Mouse (Mus musculus) heart, embryonic 13.5 days (tissue): Measurements from ENCODE around the gene Tjp3. TPM values are rescaled to one million over a fixed set of nuclear protein-coding genes. Genes with fewer than 3 reads are reported as not detected.

Source experiments
- ATAC-seq: fragments of 200-750 bp; cut with Nextera tagmentation; 2 replicates; pipeline ENCODE4 v1.8.0; 2017; ENCODE audit warnings: moderate TSS enrichment; ENCODE audit not compliant: insufficient number of reproducible peaks, low FRiP score, low TSS enrichment; ENCODE audit errors: extremely low read depth
- H3K27ac ChIP-seq: fragments of 300-500 bp; sonication (generic); replicated peaks from 2 replicates; pipeline ENCODE4 v1.5.1; 2015; ENCODE audit warnings: moderate library complexity, mild to moderate bottlenecking, inconsistent platforms
- H3K27me3 ChIP-seq: fragments of 300-500 bp; sonication (generic); replicated peaks from 2 replicates; pipeline ENCODE4 v1.6.1; 2015; ENCODE audit warnings: mild to moderate bottlenecking, inconsistent platforms
- H3K36me3 ChIP-seq: fragments of 300-500 bp; sonication (generic); 2 replicates; pipeline ENCODE4 v1.6.1; 2015; ENCODE audit warnings: mild to moderate bottlenecking, inconsistent platforms
- H3K4me1 ChIP-seq: fragments of 300-500 bp; sonication (generic); 2 replicates; pipeline ENCODE4 v1.6.1; 2015; ENCODE audit warnings: inconsistent platforms
- H3K4me2 ChIP-seq: fragments of 300-500 bp; sonication (generic); 2 replicates; pipeline ENCODE4 v1.6.1; 2015; ENCODE audit warnings: inconsistent platforms, mild to moderate bottlenecking, moderate library complexity
- H3K4me3 ChIP-seq: fragments of 300-500 bp; sonication (generic); 2 replicates; pipeline ENCODE4 v1.5.1; 2015; ENCODE audit warnings: moderate library complexity, mild to moderate bottlenecking, inconsistent platforms
- H3K9ac ChIP-seq: fragments of 300-500 bp; sonication (generic); 2 replicates; pipeline ENCODE4 v1.6.1; 2015; ENCODE audit warnings: inconsistent platforms, mild to moderate bottlenecking, moderate library complexity
- H3K9me3 ChIP-seq: fragments of 300-500 bp; sonication (generic); 2 replicates; pipeline ENCODE4 v1.6.1; 2016; ENCODE audit warnings: inconsistent platforms
- WGBS: fragments of 180-500 bp; shearing (Covaris S2); methylation state at CpG from one replicate; pipeline ENCODE4 v1.1.7; 2015; ENCODE audit warnings: mixed read lengths; 5-methylcytosine and 5-hydroxymethylcytosine counted together
- polyA plus RNA-seq: library from polyadenylated mRNA; unstranded; fragments of >200 nt; fragmentation: Nextera tagmentation; extraction: Ambion mirVana; gene quantifications from 2 replicates; pipeline ENCODE4 v1.2.1, GENCODE M21; 2015

The Tjp3 gene
- 2.2 and 2.4 TPM in 2 replicates for polyA plus RNA-seq

DNA sequence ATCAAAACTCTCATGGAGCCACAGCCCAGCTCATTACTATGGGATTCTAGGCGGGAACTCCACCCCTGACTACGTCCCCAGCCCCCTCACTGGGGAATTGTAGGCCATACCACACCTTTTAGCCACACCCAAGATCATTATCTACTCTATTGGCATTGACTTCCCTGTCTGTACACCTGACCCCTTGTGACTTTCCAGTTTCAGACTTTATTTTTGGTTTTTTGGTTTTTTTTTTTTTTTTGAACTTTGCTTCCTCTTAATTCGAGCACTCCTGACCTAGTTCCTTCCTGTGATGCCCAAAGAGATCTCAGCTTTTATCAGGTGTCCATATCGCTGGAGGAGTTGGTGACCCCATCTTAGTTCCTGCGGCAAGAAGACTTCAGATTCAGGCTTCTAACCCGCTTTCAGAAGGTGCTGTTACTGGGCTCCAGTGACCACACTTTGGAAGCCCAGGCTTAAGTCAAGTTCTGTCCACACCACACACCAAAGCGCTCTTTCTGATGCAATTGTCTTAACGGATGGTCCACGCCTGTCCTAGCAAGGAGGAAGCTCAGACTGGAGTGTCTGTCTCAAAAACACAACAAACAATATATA, at the start of gene Tjp3:
Gene Tjp3, minus strand, starts transcription at position 71 of the 594 bp plus-strand sequence.
- 68% methylated on average over 9 of the region's 9 CpGs for WGBS
- H3K4me1 ChIP-seq = peaks cover 40% of the 10 kb centered on the region
- no peak for ATAC-seq
- H3K4me3 ChIP-seq = peak within 1 kb of the TSS; percentile 91; the same call in 1 of the 2 replicates
- no peaks in the 10 kb centered on the region for H3K9me3 ChIP-seq
- H3K4me2 ChIP-seq = peak within 1 kb of the TSS; percentile 99
- H3K27me3 ChIP-seq = peaks cover 45% of the 10 kb centered on the region
- H3K9ac ChIP-seq = no peak within 1 kb of the TSS
- peaks cover 2% of the 10 kb centered on the region; the same call in 1 of the 2 replicates for H3K36me3 ChIP-seq
- no peak within 1 kb of the TSS for H3K27ac ChIP-seq

DNA sequence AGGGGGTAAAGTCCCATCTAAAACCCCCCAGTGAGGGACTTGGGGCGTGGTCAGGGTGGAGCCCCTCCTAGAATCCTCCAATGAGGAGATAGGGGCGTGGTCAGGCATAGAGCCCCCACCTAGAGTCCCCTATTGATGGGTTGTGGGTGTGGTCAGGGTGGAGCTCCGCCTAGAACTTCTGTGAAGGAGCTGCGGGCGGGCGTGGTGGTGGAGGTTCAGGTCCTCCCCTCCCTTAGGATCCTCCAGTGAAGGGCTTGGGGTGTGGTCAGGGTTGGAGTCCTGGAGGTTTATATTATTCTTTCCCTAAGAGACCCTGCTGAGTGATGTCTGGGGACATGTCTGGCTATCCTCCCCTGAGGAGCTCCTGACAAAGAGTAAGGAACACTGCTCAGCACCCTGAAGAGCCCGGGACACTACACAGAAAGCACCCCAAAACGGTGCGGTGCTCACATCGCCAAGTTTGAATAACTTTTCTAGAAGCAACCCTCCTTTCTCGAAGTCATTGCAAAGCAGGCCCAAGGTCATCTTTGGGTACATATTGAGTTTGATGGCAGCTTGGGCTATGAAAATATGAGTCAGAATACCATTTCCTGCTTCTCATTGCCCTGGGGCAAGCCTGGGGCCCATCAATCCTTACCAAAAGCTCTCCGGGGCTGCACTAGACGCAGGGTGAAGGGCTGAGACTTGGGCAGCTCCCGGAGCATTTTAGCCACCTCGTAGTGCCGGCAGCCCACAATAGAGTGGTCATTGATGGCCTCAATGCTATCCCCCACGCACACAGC, 49.4 kb upstream of the Tjp3 start:
- Histone ChIP-seq H3K4me3 (no peak overlapping the region), H3K27me3 (peaks cover 66% of the 10 kb centered on the region), H3K27ac (no peak overlapping the region), H3K9ac (no peak overlapping the region), H3K36me3 (peaks cover 7% of the 10 kb centered on the region), H3K4me2 (no peak overlapping the region), H3K9me3 (no peaks in the 10 kb centered on the region), H3K4me1 (peaks cover 45% of the 10 kb centered on the region)
- WGBS = 38% methylated on average over 17 of the region's 17 CpGs
- no peak for ATAC-seq

DNA sequence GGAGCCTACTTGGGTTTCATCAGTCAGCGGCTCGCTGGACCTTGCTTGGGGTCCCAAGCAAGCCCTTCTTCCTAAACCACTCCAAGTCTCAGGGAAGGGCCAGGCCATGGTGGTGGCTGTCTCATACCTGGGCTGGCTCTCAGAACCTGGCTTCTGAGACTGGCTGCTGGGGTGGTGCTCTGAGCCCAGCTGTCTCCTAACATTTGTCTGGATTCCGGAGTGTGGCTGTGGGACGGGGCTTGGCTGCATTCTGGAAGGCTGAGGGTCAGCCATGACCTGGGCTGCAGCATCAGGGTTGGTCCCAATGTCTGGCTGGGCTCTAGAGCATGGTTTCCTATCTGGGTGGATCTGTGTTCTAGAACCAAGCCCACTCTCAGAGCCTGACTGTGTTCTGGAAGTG, 45.2 kb upstream of the Tjp3 start:
- Histone ChIP-seq H3K27ac (peak overlapping the region; percentile 72), H3K9me3 (no peaks in the 10 kb centered on the region), H3K36me3 (peaks cover 10% of the 10 kb centered on the region; the same call in 1 of the 2 replicates), H3K4me2 (no peak overlapping the region), H3K4me1 (peaks cover 52% of the 10 kb centered on the region), H3K9ac (peak overlapping the region; percentile 52; the same call in 1 of the 2 replicates), H3K27me3 (peaks cover 41% of the 10 kb centered on the region), H3K4me3 (no peak overlapping the region)
- 84% methylated on average over 4 of the region's 4 CpGs for WGBS
- no peak for ATAC-seq

DNA sequence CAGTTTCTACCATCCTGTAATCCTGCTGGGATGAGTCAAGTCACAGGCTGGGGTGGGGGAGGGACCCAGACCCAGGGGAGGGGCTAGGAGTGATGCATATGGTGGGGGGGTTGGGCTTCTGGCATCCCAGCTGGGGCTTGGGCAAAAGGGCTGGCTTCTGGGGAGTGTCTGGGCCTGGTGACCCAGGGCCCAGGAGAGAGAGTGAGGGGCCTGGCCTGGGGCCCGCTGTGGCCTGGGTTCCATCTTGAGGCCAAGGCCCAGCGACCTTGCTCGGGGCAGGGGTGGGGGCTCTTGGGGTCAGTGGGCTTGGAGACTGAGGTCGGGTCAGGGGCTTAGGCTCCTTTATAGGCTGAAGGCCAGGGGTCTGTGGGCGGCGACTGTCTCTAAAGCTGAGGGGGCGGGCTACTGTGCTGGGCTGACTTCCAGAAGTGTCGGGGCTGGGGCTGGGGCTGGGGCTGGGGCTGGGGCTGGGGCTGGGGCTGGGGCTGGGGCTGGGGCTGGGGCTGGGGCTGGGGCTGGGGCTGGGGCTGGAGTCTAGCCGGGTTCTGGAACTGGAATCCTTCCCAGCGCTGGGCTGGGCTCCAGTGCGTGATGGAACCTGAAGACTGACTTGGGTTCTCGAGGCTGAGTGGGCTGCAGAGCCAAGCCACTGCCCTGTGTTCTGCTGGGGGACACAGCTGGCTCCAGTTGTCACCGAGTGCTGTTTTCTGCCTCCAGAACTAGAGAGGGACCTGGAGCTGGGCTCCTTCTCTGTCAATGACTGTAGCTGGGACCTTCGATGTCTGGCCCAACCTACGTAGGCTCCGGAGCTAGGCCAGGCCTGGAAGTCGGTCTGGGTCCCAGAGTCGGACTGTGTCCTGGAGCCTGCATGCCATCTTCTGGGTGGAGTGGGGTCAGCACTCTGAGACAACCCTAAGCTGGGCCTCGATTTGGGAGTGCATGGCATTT, 44.3 kb upstream of the Tjp3 start:
- peaks cover 50% of the 10 kb centered on the region for H3K4me1 ChIP-seq
- peaks cover 10% of the 10 kb centered on the region; the same call in 1 of the 2 replicates for H3K36me3 ChIP-seq
- H3K9me3 ChIP-seq = no peaks in the 10 kb centered on the region
- no peak overlapping the region for H3K4me3 ChIP-seq
- H3K27ac ChIP-seq = peak overlapping the region; percentile 73
- 44% methylated on average over 18 of the region's 19 CpGs for WGBS
- no peak for ATAC-seq
- peak overlapping the region; percentile 65 for H3K9ac ChIP-seq
- peak overlapping the region; percentile 11; the same call in 1 of the 2 replicates for H3K4me2 ChIP-seq
- peaks cover 34% of the 10 kb centered on the region for H3K27me3 ChIP-seq

DNA sequence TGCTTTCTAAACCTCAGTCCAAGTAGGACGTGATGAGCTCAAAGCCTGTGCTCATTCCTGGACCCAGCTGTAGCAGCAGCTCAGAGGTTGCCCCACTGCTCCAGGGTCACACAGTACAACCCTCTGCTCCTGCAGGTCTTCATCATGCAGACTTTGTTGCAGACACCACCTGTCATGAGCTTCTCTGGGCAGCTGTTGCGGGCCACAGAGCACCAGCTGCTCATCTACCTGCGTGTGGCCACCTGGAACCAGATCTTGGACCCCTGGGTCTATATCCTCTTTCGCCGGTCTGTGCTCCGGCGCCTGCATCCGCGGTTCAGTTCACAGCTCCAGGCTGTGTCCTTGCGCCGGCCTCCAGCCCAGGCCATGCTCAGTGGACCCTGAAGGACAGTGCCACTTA, 42.9 kb upstream of the Tjp3 start:
- Histone ChIP-seq H3K27me3 (peaks cover 34% of the 10 kb centered on the region), H3K4me3 (no peak overlapping the region), H3K36me3 (peaks cover 10% of the 10 kb centered on the region; the same call in 1 of the 2 replicates), H3K9me3 (no peaks in the 10 kb centered on the region), H3K9ac (peak overlapping the region; percentile 65; the same call in 1 of the 2 replicates), H3K27ac (0 out of 2 replicates have a peak overlapping the region, but pooled peaks have one; percentile 73), H3K4me1 (peaks cover 60% of the 10 kb centered on the region), H3K4me2 (no peak overlapping the region)
- WGBS = 73% methylated on average over 11 of the region's 11 CpGs
- no peak for ATAC-seq

DNA sequence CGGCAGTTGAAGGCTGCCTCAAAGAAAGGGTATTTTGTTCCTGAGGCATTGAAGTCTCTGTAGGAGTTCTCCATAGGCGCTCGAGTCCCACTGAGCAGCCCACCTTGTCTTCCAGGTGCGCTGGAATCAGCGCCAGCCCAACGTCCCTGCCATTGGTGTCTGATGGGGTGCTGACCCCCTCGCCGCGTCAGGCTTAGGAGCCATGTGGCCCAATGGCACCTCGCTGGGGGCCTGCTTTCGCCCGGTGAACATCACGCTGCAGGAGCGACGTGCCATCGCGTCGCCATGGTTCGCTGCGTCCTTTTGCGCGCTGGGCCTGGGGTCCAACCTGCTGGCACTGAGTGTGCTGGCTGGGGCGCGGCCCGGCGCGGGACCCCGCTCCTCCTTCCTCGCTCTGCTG, 40.9 kb upstream of the Tjp3 start:
- Histone ChIP-seq H3K27me3 (peaks cover 17% of the 10 kb centered on the region), H3K27ac (no peak overlapping the region), H3K4me3 (peak overlapping the region; percentile 20), H3K4me1 (peaks cover 76% of the 10 kb centered on the region), H3K9ac (peak overlapping the region; percentile 64), H3K36me3 (peaks cover 14% of the 10 kb centered on the region), H3K4me2 (peak overlapping the region; percentile 50), H3K9me3 (no peaks in the 10 kb centered on the region)
- 29% methylated on average over 29 of the region's 29 CpGs for WGBS
- ATAC-seq = no peak

DNA sequence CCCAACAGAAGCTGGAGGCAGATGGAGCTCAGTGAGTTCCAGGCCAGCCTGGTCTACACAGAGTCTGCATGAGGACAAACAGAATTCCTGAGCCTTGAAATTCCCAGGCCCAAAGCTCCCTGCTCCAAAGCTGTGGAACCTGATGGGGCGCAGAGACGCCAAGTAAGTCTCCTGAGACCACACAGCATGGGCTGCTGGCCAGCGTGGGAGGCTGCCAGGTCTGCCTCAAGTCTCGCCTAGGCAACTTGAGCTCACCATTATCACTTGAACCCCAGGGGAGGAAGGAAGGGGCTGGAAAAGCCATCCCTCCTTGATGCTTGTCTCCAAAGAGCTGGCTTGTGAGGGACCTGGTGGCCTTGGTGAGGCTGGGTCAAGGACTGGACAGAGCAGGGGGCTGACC, 38.6 kb upstream of the Tjp3 start:
- Histone ChIP-seq H3K9ac (peak overlapping the region; percentile 78), H3K4me2 (peak overlapping the region; percentile 63), H3K4me1 (peaks cover 74% of the 10 kb centered on the region), H3K4me3 (peak overlapping the region; percentile 34; the same call in 1 of the 2 replicates), H3K27me3 (peaks cover 15% of the 10 kb centered on the region), H3K36me3 (peaks cover 37% of the 10 kb centered on the region), H3K27ac (peak overlapping the region; percentile 96), H3K9me3 (no peaks in the 10 kb centered on the region)
- WGBS = 58% methylated on average over 4 of the region's 4 CpGs
- ATAC-seq = no peak

DNA sequence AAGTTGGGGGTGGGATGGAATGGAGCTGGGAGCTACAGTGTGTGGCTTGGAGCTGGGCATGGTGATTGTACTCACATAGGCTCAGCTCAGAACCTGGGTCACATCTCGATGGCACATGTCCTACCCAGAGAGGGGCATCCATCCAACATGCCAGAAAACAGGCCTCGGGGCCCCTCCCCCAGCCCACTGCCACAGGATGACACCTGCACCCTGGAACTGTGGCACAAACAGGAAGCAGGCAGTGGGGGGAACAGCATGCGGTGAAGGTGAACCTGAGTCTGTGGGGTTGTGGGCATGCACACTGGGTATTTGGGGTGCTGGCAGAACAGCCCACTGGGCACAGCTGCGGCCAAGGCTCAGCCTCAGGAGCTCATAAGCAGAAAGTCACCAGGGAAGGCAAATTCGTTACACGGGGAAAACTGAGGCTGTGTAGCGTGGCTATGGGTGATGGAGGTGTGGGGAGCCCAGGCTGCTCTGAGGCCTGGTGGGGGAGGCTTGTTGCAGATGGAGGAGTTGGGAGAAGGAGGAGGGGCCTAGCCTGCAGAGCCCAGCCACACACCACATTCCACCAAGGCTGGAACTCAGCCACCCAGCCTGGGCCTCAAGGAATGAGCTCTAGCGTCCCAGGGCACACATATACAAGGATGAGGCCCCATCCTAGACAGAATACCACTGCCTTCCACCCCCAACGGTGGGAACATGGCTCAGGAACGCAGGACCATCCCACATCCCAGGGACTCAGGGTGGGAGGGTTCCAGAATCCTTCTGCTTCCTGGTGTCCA, 38.0 kb upstream of the Tjp3 start:
- peak; percentile 53 for ATAC-seq
- H3K27ac ChIP-seq = peak overlapping the region; percentile 96
- peak overlapping the region; percentile 34 for H3K4me3 ChIP-seq
- 43% methylated on average over 10 of the region's 10 CpGs for WGBS
- peak overlapping the region; percentile 78 for H3K9ac ChIP-seq
- peaks cover 68% of the 10 kb centered on the region for H3K4me1 ChIP-seq
- H3K9me3 ChIP-seq = no peaks in the 10 kb centered on the region
- peak overlapping the region; percentile 63 for H3K4me2 ChIP-seq
- peaks cover 41% of the 10 kb centered on the region for H3K36me3 ChIP-seq
- H3K27me3 ChIP-seq = peaks cover 15% of the 10 kb centered on the region

DNA sequence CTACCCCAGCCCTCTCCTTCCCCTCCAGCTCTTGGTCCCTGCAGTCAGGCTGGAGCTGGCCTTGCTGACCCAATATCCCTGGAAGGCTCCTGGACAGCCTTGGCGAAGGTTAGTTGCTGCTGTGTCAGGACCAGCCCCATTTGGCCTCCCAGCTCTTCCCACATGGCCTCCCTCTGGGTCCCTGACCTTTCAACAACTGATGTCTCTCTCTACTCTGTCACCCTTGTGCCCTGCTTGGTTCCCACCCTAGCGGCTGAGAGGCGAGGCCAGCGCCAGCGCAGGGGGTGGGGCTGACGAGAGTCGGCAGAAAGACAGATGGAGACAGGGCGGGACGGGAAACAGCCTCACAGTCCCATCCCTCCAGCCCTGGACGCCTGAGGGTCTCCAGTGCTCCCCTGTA, 37.0 kb upstream of the Tjp3 start, which contains the start of gene Tbxa2r:
Gene Tbxa2r, plus strand, starts transcription at position 346 of the 400 bp plus-strand sequence.
- Histone ChIP-seq H3K27ac (peak within 1 kb of the TSS; percentile 96), H3K4me1 (peaks cover 66% of the 10 kb centered on the region), H3K4me3 (peak within 1 kb of the TSS; percentile 34), H3K27me3 (peaks cover 13% of the 10 kb centered on the region), H3K4me2 (peak within 1 kb of the TSS; percentile 63), H3K36me3 (peaks cover 49% of the 10 kb centered on the region), H3K9ac (peak within 1 kb of the TSS; percentile 78), H3K9me3 (no peaks in the 10 kb centered on the region)
- 3% methylated on average over 10 of the region's 10 CpGs for WGBS
- ATAC-seq = 0 out of 2 replicates have a peak, but pooled peaks have one; percentile 31

DNA sequence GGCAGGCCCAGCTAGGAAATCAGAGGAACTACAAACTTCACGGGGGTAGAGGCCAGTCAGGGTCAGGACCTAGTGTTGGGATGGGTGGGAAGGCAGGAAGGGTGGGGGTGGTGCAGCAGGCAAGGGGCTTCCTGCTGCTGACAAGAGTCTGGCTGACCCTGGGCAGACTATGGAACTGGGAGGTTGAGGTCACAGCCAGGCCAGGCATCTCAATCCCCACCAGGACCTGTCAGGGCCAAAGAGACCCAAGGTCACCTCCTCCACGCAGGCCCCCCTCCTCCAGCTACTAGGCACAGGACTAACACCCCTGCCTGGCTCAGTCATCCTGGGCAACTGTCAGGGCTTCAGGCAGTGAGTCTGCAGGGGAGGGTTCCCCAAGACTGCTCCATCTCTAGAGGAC, 36.6 kb upstream of the Tjp3 start:
- H3K27me3 ChIP-seq = peaks cover 9% of the 10 kb centered on the region
- no peak overlapping the region for H3K4me3 ChIP-seq
- H3K4me2 ChIP-seq = peak overlapping the region; percentile 63
- no peaks in the 10 kb centered on the region for H3K9me3 ChIP-seq
- ATAC-seq = no peak
- peak overlapping the region; percentile 78 for H3K9ac ChIP-seq
- WGBS = 12% methylated on average over 2 of the region's 2 CpGs
- H3K27ac ChIP-seq = peak overlapping the region; percentile 96
- H3K4me1 ChIP-seq = peaks cover 66% of the 10 kb centered on the region
- H3K36me3 ChIP-seq = peaks cover 49% of the 10 kb centered on the region
